Mouse (Mus musculus) E14TG2a.4 (cell line): ENCODE measurements around the gene Etnk1.

Experiments
- CTCF ChIP-seq: conservative IDR thresholded peaks from 2 replicates; pipeline ENCODE4 v1.5.1; 2014; ENCODE audit warnings: low read length
- NANOG ChIP-seq: IDR thresholded peaks from 2 replicates; pipeline ENCODE4 v1.6.1; 2014; ENCODE audit warnings: borderline replicate concordance, low read length, mixed read lengths

DNA sequence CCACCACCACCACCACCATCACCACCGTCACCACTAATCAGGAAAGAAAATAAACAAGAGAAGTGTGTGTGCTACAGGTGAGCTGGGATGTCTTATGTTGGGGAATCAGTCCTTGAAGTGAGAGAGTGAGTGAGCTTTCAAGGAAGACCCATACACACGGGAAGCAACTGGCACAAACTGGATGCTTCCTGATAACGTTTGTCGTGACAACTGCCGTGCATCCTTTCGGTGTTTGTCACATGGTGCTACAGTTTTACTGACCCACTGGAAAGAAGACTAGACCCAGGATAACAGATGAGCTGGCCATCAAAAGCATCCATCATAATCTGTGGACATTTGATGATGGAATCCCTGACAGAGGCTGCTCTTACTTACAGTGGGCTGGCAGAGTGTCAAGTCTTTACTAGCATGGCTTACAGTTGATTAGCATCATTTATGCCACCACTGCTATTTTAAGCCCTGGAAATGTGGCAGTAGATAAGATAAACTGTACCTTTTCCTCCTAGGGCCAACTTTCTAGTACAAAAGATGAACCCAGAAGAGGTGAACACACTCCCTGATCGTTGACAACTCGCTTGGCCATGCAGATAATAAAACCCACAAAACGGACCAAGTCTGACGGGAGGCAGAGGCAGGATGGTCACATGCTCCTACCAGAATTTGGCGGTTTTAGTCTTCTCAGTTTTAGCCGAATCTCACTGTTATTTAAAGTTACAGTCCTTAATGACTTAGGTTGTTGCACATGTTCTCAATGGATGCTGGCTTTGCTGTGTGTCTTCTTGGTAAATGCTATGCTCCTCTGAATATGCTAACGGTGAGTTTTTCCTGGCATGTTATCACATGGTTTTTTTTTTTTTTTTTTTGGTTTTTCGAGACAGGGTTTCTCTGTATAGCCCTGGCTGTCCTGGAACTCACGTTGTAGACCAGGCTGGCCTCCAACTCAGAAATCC lies 2.8 kb upstream of the Etnk1 start:
- TF ChIP-seq CTCF = no peak
- no peak for TF ChIP-seq NANOG
